Mouse (Mus musculus): ENCODE data around the gene Rbm34.

DNA sequence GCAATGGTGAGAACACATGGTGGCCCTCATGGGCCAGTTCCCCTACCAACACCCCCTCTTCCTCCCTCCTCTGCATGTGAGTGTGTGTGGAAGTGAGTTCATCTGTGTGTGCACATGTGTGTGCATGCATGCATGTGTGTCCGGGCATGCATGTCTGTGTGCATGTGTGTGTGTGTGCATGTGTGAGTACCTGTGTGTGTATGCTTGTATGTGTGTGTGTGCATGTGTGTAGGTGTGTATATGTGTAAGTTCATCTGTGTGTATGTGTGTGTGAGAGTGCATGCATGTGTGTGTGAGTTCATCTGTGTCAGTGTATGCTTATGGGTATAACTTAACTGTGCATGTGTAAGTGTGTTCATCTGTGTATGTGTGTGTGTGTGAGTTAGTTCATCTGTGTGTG, 52.5 kb downstream of the Rbm34 start:
- TF ChIP-seq CTCF (conservative IDR thresholded peaks at IDR 0.05; ENCODE audit: insufficient read depth, insufficient read length, low read depth, low read length) (no peak), POLR2A (IDR thresholded peaks at IDR 0.05; ENCODE audit: low read depth, low read length) (no peak)
